Mouse (Mus musculus) gastrocnemius, postnatal 10 days (tissue): Measurements from ENCODE around the gene Spen. TPM values are rescaled to one million over a fixed set of nuclear protein-coding genes. Genes with fewer than 3 reads are reported as not detected.

Source experiments
- DNase-seq: peaks from one replicate; pipeline ENCODE4 v3.0.0; 2021; ENCODE audit warnings: mixed read lengths
- total RNA-seq, 2 experiments: library from RNA; stranded (reverse); gene quantifications; 2 replicates each; pipeline ENCODE4 v1.2.3; 2021

The Spen gene
- total RNA-seq, 2 experiments from 2014 or later = 23.4 to 30.9 TPM

DNA sequence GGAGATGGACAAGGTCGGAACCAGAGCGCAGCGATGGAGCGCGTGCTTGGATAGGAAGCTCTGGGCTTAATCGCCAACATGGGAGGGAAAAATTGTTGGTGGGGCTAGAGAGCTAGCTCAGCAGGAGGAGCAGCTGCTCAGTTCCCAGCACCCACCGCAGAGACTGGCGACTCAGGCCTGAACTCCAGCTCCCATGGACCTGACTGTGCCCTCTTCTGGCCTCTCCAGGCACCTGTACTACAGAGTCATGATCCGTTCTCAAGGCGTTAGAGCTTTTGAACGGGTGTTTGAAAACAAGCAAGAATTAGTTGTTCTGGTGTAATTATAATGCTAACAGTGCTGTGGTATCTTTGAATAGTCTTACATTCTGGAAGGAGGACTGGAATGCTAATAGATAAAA, 9.5 kb downstream of the Spen start:
- no peak for DNase-seq

DNA sequence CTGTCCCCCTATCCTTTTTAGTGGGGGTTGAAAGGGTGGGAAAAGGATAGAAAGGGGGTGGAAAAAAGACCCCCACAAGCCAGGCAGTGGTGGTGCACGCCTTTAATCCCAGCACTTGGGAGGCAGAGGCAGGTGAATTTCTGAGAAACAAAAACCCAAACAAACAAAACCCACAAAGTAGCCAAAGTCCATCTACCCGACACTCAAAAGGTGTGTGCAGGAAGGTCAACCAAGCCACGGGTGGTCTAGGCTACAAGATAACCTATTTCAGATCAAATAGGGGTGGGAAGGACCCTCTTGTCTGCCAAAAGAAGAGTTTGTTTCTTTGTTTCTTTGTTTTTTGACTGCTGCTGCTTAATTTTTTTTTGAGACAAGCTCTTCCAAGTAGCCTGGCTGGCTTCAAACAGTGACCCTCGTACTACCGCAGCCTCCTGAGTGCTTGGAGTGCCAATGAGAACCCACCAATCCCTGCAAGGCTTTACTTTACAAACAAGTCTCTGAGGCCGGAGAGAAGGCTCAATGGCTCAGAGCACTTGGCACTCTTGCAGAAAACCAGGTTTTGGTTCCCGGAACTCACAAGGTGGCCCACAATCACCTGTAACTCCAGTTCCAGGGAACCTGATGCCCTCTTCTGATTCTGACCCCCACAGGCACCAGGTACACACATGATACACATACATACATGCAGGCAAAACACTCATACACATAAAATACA, 11.3 kb downstream of the Spen start:
- no peak for DNase-seq

- no peak for DNase-seq
Observed at GRCm38 (mm10) chr4:141525940-141526339, 12.5 kb downstream of the Spen start.

DNA sequence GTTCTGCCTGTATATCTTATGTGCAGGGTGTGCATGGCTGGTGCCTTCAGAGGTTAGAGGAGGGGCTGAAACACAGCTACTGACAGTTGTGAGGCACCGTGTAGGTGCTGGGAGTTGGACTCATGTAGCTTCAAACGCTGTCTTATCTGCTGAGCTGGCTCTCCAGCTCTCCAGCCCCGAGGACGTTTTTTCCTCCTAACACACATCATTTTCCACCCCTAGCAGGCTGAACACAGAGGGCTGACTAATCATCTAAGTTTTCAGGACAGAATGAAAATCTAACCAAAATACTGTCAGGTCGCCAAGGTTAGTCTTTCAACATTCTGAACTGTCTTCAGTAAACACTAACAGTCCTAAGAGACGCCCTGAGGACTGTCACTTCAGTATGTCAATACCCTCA, 13.7 kb downstream of the Spen start:
- DNase-seq = no peak

DNA sequence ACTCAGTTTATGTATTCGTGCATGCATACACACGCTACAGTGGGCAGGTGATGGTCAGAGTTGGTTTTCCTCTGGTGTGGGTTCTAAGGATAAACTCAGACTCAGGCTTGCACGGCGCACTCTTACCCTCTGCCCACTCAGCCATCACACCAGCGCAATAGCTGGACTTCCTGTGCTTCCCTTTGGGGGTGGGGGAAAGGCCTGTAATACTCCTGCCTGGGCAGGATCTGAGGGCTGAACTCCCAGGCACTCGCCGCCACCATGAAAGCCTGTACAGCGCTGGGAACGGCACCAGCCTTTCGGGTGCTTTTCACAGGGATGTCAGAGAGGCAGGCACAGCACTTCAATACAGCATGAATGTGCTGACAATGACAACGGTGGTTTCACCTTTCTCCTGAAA, 15.3 kb downstream of the Spen start:
- DNase-seq = no peak

- no peak for DNase-seq
Observed at GRCm38 (mm10) chr4:141518386-141518785, 20.0 kb downstream of the Spen start.

DNA sequence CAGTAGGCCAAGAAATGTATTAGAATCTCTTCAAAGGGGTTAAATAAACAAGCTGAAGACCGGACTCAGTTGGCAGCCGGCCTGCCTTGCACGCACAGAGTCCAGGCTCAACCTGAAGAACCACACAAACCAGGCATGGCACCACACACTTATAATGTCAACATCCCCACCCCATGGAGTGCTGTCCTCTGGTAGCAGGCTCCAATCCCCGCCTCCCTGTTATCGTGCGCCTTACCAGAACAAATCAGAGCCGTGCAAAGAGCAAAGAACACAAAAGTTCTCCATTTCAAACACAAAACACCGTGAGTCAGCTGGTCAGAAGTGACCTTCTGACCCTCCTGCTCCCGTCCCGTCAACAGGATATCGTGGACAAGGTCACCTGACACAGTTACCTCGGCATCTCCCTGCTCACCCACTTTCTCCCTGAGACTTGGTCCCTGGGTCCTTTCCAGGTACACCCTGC, 24.2 kb downstream of the Spen start:
- DNase-seq = no peak

GRCm38 (mm10) chr4:141512145-141512544, 26.3 kb downstream of the Spen start:
- DNase-seq = no peak

DNA sequence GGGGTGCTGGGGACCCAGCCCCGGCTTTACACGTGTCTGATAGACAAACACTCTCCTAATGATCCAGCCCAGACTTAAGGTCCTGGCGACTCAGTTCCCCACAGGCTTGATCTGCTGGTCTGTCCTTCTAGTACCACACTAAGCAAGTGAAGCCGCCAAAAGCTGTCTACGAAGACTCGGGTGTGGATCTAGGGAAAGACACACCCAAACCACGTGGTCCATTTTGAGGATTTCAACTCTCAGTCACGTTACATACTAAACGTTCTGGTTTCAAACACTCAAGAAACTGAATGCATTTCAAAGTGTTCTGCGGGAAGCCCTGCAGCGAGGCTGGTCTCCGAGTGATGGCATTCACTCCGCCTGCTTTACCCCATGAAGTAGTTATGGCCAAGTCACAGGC, 27.9 kb downstream of the Spen start:
- DNase-seq = no peak

- peak; percentile 45 for DNase-seq
Observed at GRCm38 (mm10) chr4:141506893-141507292, 31.5 kb downstream of the Spen start.

DNA sequence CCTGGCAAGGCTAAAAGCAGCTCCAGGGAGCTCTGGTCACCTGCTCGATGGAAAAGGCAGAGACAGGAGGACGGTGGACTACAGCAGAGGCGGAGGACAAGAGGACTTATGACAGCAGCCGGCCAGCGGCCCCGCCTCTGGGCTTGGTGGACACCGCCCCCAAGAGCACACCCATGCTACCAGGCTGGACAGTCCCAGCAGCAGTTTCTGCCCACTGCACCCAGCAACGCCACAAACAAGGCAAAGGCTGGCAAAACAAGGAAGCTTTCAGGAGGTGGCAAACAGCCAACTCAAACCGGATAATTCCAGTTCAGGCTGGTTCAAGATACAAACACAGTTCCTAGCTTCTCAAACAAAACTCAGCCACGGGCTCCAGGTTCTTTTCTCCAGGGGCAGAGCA, 32.0 kb downstream of the Spen start:
- peak; percentile 61 for DNase-seq

DNA sequence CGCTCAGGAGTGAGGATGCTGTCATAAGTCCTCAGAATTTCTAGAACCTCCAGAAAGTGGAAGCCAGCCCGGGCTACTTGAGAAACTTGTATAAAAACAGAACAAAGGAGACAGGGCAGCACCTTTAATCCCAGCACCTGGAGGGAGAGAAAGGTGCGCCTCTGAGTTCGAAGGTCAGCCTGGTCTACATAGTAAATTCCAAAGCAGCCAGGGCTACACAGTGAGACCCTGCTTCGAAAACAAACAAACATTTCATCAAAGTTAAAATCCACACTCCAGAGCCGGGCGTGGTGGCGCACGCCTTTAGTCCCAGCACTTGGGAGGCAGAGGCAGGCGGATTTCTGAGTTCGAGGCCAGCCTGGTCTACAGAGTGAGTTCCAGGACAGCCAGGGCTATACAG, 32.6 kb downstream of the Spen start:
- DNase-seq = no peak

- DNase-seq = no peak
Observed at GRCm38 (mm10) chr4:141504471-141504870, 33.9 kb downstream of the Spen start.

DNA sequence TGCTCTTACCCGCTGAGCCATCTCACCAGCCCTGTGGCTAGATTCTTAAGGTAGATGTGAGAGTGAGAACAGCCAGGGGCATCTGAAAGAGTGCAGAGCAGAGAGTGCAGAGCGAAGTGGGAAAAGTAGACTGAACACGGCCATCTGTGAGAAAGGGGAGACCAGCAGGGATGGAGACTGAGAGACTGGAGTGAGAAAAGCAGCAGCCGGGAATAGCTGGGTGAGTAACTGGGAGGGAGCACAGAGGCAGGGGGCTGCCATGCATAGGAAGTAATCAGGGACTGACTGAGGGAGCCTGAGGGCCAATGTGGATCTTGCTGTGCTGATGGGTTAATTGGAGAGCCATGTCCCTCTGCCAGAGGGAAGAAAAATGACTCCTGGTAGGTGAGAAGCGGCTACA, 35.7 kb downstream of the Spen start:
- no peak for DNase-seq

- DNase-seq = no peak
Observed at GRCm38 (mm10) chr4:141501058-141501457, 37.3 kb downstream of the Spen start.

GRCm38 (mm10) chr4:141500637-141501036, 37.8 kb downstream of the Spen start:
- DNase-seq = no peak

GRCm38 (mm10) chr4:141488670-141489069, 49.7 kb downstream of the Spen start:
- DNase-seq = no peak

DNA sequence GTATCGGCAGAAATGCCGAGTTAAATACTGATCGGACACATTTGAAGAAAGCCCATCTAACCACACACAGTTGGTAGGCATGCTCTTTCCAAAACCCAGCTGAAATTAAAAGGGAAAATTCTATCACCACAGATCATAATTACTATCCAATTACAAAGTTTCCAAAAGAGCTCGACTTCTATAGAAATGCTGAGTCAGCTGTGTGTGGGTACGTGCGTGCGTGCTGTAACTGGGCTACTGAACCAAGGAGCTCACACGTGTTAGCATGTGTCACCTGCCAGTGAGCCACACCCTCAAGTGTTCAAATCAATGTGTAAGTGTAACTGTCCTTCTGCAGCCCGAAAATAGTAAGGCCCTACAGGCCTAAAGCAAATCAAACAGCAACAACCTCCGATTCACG, 50.8 kb downstream of the Spen start:
- no peak for DNase-seq

GRCm38 (mm10) chr4:141484071-141484470, 54.3 kb downstream of the Spen start:
- DNase-seq = no peak

DNA sequence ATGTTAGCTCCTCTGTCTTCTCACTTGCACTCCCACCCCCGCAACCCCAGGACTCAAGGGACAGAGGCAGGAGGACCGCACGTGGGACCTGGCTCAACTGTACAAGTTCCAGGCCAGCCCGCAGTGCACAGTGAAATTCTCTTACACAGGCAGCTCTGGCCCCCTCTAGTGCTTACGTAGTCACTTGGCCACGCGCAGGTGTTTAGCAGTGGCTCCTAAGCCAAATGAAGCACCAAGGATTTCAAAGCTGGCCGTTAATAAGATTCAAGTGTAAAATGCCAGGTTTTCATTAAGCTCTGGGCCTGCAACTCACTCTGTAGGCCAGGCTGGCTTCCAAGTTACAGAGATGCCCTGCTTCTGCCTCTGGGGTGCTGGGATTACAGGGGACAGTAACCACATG, 59.0 kb downstream of the Spen start:
- DNase-seq = no peak

DNA sequence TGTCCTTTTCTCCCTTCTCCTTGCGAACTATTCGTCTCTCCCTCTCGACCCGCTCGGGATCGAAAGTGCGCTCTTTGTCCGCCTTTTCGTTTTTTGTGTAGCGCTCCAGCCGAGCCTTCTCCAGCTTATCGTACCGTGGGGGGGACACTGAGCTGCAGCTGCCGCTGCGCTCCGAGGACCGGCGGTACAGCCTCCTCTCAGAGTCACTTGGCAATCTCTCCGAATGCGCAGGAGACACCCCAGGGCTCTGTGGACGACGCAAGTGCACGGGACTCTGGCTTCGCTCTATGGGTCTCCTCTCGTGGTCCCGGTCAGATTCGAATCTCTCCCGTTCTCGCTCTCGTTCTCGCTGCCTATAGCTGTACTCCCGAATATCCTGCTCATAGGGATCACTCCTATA, 59.6 kb downstream of the Spen start:
- DNase-seq = no peak

DNA sequence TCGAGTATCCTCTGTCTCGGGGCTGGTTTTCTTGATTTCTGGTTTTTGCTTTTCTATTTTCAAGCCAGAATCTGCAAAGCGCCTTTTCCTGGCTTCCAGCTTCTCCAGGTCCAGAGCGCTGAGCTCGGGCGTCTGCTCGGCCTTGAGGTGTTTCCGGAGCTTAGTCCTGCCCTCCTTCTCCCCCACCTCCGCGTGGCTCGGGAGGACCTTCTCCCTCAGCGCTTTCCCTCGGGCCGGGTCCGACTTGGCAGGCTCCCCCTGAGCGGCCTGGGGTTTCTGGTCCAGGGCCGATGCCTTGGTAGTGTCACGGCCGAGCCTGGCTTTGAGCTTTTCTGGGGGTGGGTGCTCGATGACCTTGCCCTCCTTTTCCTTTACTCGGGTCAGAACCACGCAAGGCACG, 60.2 kb downstream of the Spen start:
- no peak for DNase-seq

DNA sequence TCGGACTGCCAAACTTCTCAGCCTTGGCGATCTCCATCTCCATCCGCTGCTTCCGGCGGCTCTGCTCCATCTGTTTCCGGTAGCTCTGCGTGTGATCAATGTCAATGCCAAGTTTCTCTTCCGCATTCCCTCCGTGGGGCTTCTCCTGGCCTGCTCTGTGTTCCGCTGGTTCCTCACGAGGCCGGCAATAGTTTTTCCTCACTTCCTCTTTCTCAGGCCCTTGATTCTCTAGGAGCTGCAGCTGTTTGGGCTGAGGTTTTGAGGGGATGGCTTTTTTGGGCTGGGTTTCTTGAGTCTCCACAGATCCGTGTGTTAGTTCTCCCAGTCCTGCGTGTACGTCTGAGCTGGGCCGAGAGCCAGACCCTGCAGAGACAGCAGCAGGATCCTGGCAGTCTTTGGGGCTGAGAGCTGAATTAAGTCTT, 60.7 kb downstream of the Spen start:
- DNase-seq = peak; percentile 59

GRCm38 (mm10) chr4:141474431-141474830, 64.0 kb downstream of the Spen start:
- no peak for DNase-seq
